Mouse (Mus musculus) spleen, adult 2 months (tissue): ENCODE results near the gene Pcx. TPM values are rescaled to one million over a fixed set of nuclear protein-coding genes. Genes with fewer than 3 reads are reported as not detected.

Source experiments
- DNase-seq, 2 experiments: peaks; one replicate each; pipeline versions ENCODE4 v3.0.0 to v3.0.0-alpha.2; 2012 to 2021; ENCODE audit warnings: low spot score in 2 of 2, low read depth in 1 of 2
- H3K27ac ChIP-seq: fragments of 200-500 bp; 2 replicates; pipeline ENCODE4 v1.5.1; 2012; ENCODE audit warnings: low read length, inconsistent platforms; ENCODE audit not compliant: insufficient read depth
- H3K27me3 ChIP-seq: fragments of 200-500 bp; 2 replicates; pipeline ENCODE4 v1.6.1; 2012; ENCODE audit warnings: mild to moderate bottlenecking, moderate library complexity, low read length, inconsistent platforms; ENCODE audit not compliant: control insufficient read depth, insufficient read depth
- H3K36me3 ChIP-seq: fragments of 200-500 bp; 2 replicates; pipeline ENCODE4 v1.6.1; 2012; ENCODE audit warnings: mild to moderate bottlenecking, low read length, inconsistent platforms; ENCODE audit not compliant: control insufficient read depth, insufficient read depth
- H3K4me1 ChIP-seq: fragments of 200-500 bp; 2 replicates; pipeline ENCODE4 v1.6.1; 2011; ENCODE audit warnings: inconsistent platforms; ENCODE audit not compliant: control insufficient read depth, insufficient read depth, insufficient read length
- H3K4me3 ChIP-seq: fragments of 200-500 bp; 2 replicates; pipeline ENCODE4 v1.5.1; 2011; ENCODE audit warnings: mild to moderate bottlenecking, inconsistent platforms; ENCODE audit not compliant: insufficient read depth, insufficient read length; ENCODE audit errors: extremely low read depth
- CTCF ChIP-seq: fragments of 200-500 bp; IDR thresholded peaks from 2 replicates; pipeline ENCODE4 v1.5.1; 2011; ENCODE audit warnings: mild to moderate bottlenecking, inconsistent platforms; ENCODE audit not compliant: insufficient read depth, insufficient read length, insufficient replicate concordance; ENCODE audit errors: extremely low read depth
- POLR2A ChIP-seq: fragments of 200-500 bp; IDR thresholded peaks from 2 replicates; pipeline ENCODE4 v1.6.1; 2011; ENCODE audit warnings: low read depth, low read length, inconsistent platforms
- WGBS: fragments of 180-500 bp; shearing (Covaris S2); methylation state at CpG from one replicate; pipeline ENCODE4 v1.1.7; 2018; 5-methylcytosine and 5-hydroxymethylcytosine counted together
- polyA plus RNA-seq: library from polyadenylated mRNA; depleted of rRNA; stranded (reverse); fragments of >200 nt; gene quantifications from 2 replicates; pipeline ENCODE4 v1.2.3, GENCODE M21; 2012

Gene Pcx
- polyA plus RNA-seq, 1 experiment, result 8.6 TPM

- WGBS, result 82% methylated on average over 3 of the region's 3 CpGs
- Histone ChIP-seq H3K4me3 (no peak overlapping the region), H3K27me3 (no peaks in the 10 kb centered on the region), H3K27ac (no peak overlapping the region), H3K36me3 (no peaks in the 10 kb centered on the region), H3K4me1 (no peaks in the 10 kb centered on the region)
- no peak for DNase-seq
- no peak for TF ChIP-seq POLR2A
- no peak for TF ChIP-seq CTCF
Observed at GRCm38 (mm10) chr19:4536606-4537005, 26.3 kb downstream of the Pcx start.

GRCm38 (mm10) chr19:4540263-4540662 lies 30.0 kb downstream of the Pcx start:
- WGBS, result 86% methylated on average over 6 of the region's 6 CpGs
- no peak for DNase-seq

GRCm38 (mm10) chr19:4540992-4541391 lies 30.7 kb downstream of the Pcx start:
- no peak overlapping the region for H3K4me3 ChIP-seq
- WGBS, result 84% methylated on average over 3 of the region's 3 CpGs
- no peak for DNase-seq

More at GRCm38 (mm10) chr19:4540263-4540662, 30.0 kb downstream of the Pcx start:
- TF ChIP-seq CTCF (no peak), POLR2A (no peak)
- Histone ChIP-seq H3K27ac (no peak overlapping the region), H3K4me1 (no peaks in the 10 kb centered on the region), H3K36me3 (no peaks in the 10 kb centered on the region), H3K27me3 (no peaks in the 10 kb centered on the region), H3K4me3 (no peak overlapping the region)

GRCm38 (mm10) chr19:4542081-4542480 lies 31.8 kb downstream of the Pcx start:
- no peak for DNase-seq
- Histone ChIP-seq H3K27ac (no peak overlapping the region), H3K4me3 (no peak overlapping the region), H3K27me3 (no peaks in the 10 kb centered on the region), H3K36me3 (no peaks in the 10 kb centered on the region), H3K4me1 (no peaks in the 10 kb centered on the region)
- TF ChIP-seq POLR2A, result no peak
- TF ChIP-seq CTCF, result no peak

More at GRCm38 (mm10) chr19:4540992-4541391, 30.7 kb downstream of the Pcx start:
- Histone ChIP-seq H3K27me3 (no peaks in the 10 kb centered on the region), H3K4me1 (no peaks in the 10 kb centered on the region), H3K36me3 (no peaks in the 10 kb centered on the region), H3K27ac (no peak overlapping the region)
- TF ChIP-seq CTCF, result no peak
- no peak for TF ChIP-seq POLR2A

- Histone ChIP-seq H3K4me1 (no peaks in the 10 kb centered on the region), H3K36me3 (no peaks in the 10 kb centered on the region), H3K27ac (no peak overlapping the region), H3K27me3 (no peaks in the 10 kb centered on the region), H3K4me3 (no peak overlapping the region)
- 85% methylated on average over 4 of the region's 4 CpGs for WGBS
- DNase-seq, result no peak
- TF ChIP-seq POLR2A (no peak), CTCF (no peak)
Observed at GRCm38 (mm10) chr19:4545091-4545490, 34.8 kb downstream of the Pcx start.

GRCm38 (mm10) chr19:4545841-4546240 lies 35.6 kb downstream of the Pcx start:
- Histone ChIP-seq H3K27me3 (no peaks in the 10 kb centered on the region), H3K4me1 (no peaks in the 10 kb centered on the region), H3K36me3 (no peaks in the 10 kb centered on the region), H3K4me3 (no peak overlapping the region), H3K27ac (no peak overlapping the region)
- no peak for DNase-seq
- 95% methylated on average over 6 of the region's 6 CpGs for WGBS
- TF ChIP-seq CTCF (no peak), POLR2A (no peak)

- Histone ChIP-seq H3K36me3 (no peaks in the 10 kb centered on the region), H3K4me1 (no peaks in the 10 kb centered on the region), H3K27me3 (no peaks in the 10 kb centered on the region), H3K27ac (no peak overlapping the region), H3K4me3 (no peak overlapping the region)
- 77% methylated on average over 6 of the region's 6 CpGs for WGBS
- no peak for TF ChIP-seq POLR2A
- no peak for TF ChIP-seq CTCF
- no peak for DNase-seq
Observed at GRCm38 (mm10) chr19:4547801-4548200, 37.5 kb downstream of the Pcx start.
